Mouse (Mus musculus) hindbrain, embryonic 14.5 days (tissue): ENCODE measurements around the gene Lrp1. TPM values are rescaled to one million over a fixed set of nuclear protein-coding genes. Genes with fewer than 3 reads are reported as not detected.

ENCODE experiments used
- ATAC-seq: fragments of 200-750 bp; cut with Nextera tagmentation; 2 replicates; pipeline ENCODE4 v1.8.0; 2017; ENCODE audit warnings: moderate number of reproducible peaks, mild to moderate bottlenecking, moderate TSS enrichment, moderate library complexity; ENCODE audit not compliant: low FRiP score
- DNase-seq: peaks from one replicate; pipeline ENCODE4 v3.0.0-alpha.2; 2015; ENCODE audit warnings: low spot score
- H3K27ac ChIP-seq: fragments of 300-500 bp; sonication (generic); 2 replicates; pipeline ENCODE4 v1.5.1; 2014; ENCODE audit warnings: mild to moderate bottlenecking, moderate library complexity
- H3K27me3 ChIP-seq: fragments of 300-500 bp; sonication (generic); 2 replicates; pipeline ENCODE4 v1.6.1; 2014; ENCODE audit warnings: mild to moderate bottlenecking, low read length, mixed read lengths; ENCODE audit not compliant: control insufficient read depth, insufficient read depth
- H3K36me3 ChIP-seq: fragments of 300-500 bp; sonication (generic); replicated peaks from 2 replicates; pipeline ENCODE4 v1.6.1; 2014; ENCODE audit not compliant: control insufficient read depth, insufficient read depth
- H3K4me1 ChIP-seq: fragments of 300-500 bp; sonication (generic); replicated peaks from 2 replicates; pipeline ENCODE4 v1.6.1; 2014; ENCODE audit warnings: antibody characterized with exemption, low read length, mixed read lengths; ENCODE audit not compliant: control insufficient read depth, insufficient read depth
- H3K4me2 ChIP-seq: fragments of 300-500 bp; sonication (generic); replicated peaks from 2 replicates; pipeline ENCODE4 v1.6.1; 2014; ENCODE audit warnings: mild to moderate bottlenecking, moderate library complexity
- H3K4me3 ChIP-seq: fragments of 300-500 bp; sonication (generic); replicated peaks from 2 replicates; pipeline ENCODE4 v1.5.1; 2014; ENCODE audit warnings: mild to moderate bottlenecking, low read length
- H3K9ac ChIP-seq: fragments of 300-500 bp; sonication (generic); 2 replicates; pipeline ENCODE4 v1.6.1; 2014
- H3K9me3 ChIP-seq: fragments of 300-500 bp; sonication (generic); 2 replicates; pipeline ENCODE4 v1.6.1; 2016; ENCODE audit warnings: low read length; ENCODE audit not compliant: control insufficient read depth
- WGBS: fragments of 180-500 bp; shearing (Covaris S2); extraction: QIAGEN DNeasy Blood & Tissue Kit; methylation state at CpG from one replicate; pipeline ENCODE4 v1.1.7; 2014; 5-methylcytosine and 5-hydroxymethylcytosine counted together
- polyA plus RNA-seq: library from polyadenylated mRNA; unstranded; fragments of >200 nt; fragmentation: Nextera tagmentation; extraction: Ambion mirVana; gene quantifications from 2 replicates; pipeline ENCODE4 v1.2.1, GENCODE M21; 2014

The Lrp1 gene
- polyA plus RNA-seq, 1 experiment from 2014 or later = 118 TPM

DNA sequence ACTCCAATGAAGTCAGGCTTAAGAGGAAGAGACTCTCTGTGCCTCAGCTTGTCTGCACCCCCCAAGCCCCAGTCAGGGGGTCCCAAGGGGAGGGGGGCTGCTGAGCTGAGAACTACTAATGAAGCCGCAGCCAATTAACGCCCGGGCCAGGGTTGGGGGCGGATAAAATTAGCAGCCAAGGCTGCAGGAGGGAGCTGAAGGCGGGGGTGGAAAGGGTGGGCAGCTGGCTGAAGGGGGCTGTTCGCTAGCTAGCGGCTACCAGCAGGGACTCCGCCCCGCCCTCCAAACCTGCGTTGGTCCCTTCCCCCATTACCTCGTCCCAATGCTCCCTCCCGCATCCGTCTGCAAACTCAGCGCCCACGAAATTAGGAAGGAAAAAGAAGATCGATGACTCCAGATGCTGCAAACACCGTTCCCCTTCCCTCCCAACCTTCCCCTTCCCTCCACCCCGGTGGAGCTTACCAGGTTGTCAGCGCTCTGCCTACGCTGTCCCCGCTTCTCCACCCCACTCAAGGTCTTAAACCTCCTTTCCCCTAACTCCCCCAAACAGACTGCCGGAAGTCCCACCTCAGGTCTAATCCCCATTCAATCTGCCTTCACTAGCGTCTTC is 96.2 kb downstream of the Lrp1 start:
- Histone ChIP-seq H3K36me3 (no peaks in the 10 kb centered on the region), H3K9ac (no peak overlapping the region), H3K9me3 (no peaks in the 10 kb centered on the region), H3K4me1 (peaks cover 64% of the 10 kb centered on the region), H3K27ac (peak overlapping the region; percentile 86), H3K27me3 (peaks cover 38% of the 10 kb centered on the region), H3K4me3 (no peak overlapping the region), H3K4me2 (peak overlapping the region; percentile 84)
- 3% methylated on average over 23 of the region's 23 CpGs for WGBS
- ATAC-seq (no peak), DNase-seq (no peak)

DNA sequence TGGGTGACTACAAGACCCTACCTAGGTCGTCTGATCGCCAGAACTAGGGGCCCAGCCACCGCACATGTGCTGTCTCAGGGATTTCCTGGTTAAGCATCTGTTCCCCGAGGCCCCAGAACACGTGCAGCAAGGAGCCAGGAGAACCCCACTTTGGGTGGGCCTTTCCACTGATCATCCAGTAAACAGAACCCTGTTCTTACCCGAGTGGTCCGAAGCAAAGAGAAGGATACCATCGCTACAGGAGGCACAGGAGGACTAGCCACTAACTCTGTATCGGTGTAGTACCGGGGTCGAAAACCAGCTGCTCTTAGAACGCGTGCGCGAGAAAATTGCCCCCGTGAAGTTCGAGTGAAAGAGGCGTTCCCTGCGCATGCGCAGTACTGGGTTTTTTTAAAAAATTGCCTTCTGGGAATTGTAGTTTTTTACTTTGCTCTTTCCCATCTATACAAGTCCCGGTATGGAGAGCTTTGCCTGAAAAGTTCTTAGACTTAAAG is 98.8 kb downstream of the Lrp1 start, which contains the start of gene Shmt2:
Gene Shmt2 (minus strand): TSS at position 357 of the 494 bp plus-strand sequence.
- peaks cover 22% of the 10 kb centered on the region for H3K27me3 ChIP-seq
- peak within 1 kb of the TSS; percentile 50 for H3K9ac ChIP-seq
- peaks cover 11% of the 10 kb centered on the region; the same call in 1 of the 2 replicates for H3K36me3 ChIP-seq
- H3K9me3 ChIP-seq = no peaks in the 10 kb centered on the region
- 1% methylated on average over 21 of the region's 21 CpGs for WGBS
- DNase-seq (peak; percentile 99), ATAC-seq (peak; percentile 32; the same call in 1 of the 2 replicates)
- H3K4me3 ChIP-seq = peak within 1 kb of the TSS; percentile 39
- peaks cover 41% of the 10 kb centered on the region for H3K4me1 ChIP-seq
- peak within 1 kb of the TSS; percentile 77 for H3K4me2 ChIP-seq
- H3K27ac ChIP-seq = no peak within 1 kb of the TSS

DNA sequence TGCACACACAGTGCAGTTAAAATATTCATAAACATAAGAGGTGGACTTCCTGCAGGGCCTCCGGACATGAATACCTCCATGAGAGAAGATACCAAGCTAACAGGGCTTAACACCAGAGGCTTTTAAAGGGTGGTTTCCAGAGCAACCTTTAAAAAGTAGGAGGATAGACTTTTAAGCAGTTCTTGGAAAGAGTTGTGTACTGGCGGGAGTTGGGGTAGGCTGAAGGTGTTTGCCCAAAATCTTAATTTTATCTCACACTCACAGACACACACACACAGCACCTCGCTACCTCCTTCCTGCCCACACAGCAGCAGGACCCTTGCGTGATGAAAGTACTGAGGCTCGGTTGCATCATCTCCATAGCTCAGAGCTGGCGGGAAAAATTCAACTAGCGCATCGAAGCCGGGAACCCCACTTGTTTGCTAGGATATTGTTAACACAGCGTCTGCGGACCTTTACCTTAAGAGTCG is 99.3 kb downstream of the Lrp1 start:
- H3K4me1 ChIP-seq = peaks cover 41% of the 10 kb centered on the region
- H3K4me3 ChIP-seq = peak overlapping the region; percentile 39
- 13% methylated on average over 12 of the region's 12 CpGs for WGBS
- DNase-seq = no peak
- H3K27me3 ChIP-seq = peaks cover 18% of the 10 kb centered on the region
- peak overlapping the region; percentile 50 for H3K9ac ChIP-seq
- no peaks in the 10 kb centered on the region for H3K9me3 ChIP-seq
- no peak overlapping the region for H3K27ac ChIP-seq
- ATAC-seq = no peak
- peak overlapping the region; percentile 77 for H3K4me2 ChIP-seq
- peaks cover 11% of the 10 kb centered on the region; the same call in 1 of the 2 replicates for H3K36me3 ChIP-seq

DNA sequence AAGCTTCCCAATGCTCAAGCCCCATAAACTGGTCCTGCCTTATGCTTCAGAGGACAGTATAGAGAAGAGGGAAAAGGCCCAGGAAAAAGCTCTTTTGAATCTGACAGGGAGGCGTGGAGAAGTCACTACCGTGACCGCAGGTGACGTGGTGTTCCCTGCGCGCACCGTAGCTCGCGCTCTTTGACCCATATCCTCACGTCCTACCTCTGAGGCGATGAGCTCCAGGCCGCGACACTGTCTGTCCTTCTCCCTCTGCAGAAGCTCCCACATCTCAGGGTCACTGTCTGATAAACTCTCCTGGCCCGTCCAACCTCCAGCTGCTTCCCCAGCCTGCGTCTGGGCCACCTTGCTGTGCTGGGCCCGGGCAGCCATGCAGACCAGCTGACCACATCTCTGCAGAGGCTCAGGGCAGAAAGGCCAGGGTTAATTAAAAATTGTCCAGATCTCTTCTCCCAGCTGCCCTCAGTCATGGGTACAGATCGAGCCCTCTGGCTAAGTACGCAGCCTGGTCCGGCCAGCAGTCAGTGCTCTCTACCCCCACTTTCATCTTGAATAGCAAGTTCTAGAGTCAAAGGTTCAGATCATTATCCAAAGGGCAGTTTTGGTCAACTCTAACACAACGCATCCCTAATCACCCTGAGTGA is 100.1 kb downstream of the Lrp1 start:
- DNase-seq = no peak
- Histone ChIP-seq H3K9ac (no peak overlapping the region), H3K4me2 (peak overlapping the region; percentile 77), H3K4me1 (peaks cover 40% of the 10 kb centered on the region), H3K36me3 (peaks cover 11% of the 10 kb centered on the region; the same call in 1 of the 2 replicates), H3K4me3 (no peak overlapping the region), H3K27me3 (peaks cover 10% of the 10 kb centered on the region; the same call in 1 of the 2 replicates), H3K27ac (no peak overlapping the region), H3K9me3 (no peaks in the 10 kb centered on the region)
- no peak for ATAC-seq
- 80% methylated on average over 20 of the region's 20 CpGs for WGBS

DNA sequence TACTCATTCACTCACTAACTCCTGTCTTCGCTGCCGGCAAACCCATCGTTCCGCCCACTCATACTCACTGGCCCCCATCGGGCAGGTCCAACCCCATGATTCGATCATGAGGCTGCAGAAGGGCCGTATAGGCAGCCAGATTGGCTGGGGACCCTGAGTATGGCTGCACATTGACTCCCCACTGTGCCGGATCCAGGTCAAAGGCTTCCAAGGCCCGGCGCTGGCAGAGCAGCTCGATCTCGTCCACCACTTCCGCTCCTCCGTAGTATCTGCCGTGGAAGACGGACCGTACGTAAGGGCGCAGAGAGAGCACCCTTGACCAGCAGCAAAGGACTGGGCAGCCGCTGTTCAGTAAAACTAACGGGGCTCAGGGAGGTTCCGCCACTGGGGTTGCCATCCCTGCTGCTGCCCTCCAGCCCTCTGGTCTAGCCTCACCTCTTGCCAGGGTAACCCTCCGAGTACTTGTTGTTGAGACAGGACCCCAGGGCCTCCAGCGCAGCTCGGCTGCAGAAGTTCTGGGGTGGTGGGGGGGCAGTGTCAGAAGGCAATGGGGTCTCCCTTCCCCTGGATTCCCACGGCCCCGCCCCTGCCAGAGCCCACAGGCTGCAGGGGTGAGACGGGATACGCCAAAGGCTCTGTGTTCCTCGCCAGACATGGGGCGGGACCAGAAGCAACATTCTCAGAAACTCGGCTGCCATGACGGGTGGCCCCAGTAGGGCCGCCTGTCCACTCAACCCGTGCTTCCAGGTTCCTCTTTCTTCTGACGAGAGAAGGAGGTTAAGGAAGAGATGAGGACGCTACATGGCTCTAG is 100.8 kb downstream of the Lrp1 start:
- 90% methylated on average over 37 of the region's 37 CpGs for WGBS
- Histone ChIP-seq H3K4me1 (peaks cover 37% of the 10 kb centered on the region), H3K4me3 (no peak overlapping the region), H3K4me2 (no peak overlapping the region), H3K27me3 (peaks cover 7% of the 10 kb centered on the region; the same call in 1 of the 2 replicates), H3K27ac (no peak overlapping the region), H3K36me3 (peaks cover 11% of the 10 kb centered on the region; the same call in 1 of the 2 replicates), H3K9me3 (no peaks in the 10 kb centered on the region), H3K9ac (no peak overlapping the region)
- no peak for ATAC-seq
- DNase-seq = no peak

DNA sequence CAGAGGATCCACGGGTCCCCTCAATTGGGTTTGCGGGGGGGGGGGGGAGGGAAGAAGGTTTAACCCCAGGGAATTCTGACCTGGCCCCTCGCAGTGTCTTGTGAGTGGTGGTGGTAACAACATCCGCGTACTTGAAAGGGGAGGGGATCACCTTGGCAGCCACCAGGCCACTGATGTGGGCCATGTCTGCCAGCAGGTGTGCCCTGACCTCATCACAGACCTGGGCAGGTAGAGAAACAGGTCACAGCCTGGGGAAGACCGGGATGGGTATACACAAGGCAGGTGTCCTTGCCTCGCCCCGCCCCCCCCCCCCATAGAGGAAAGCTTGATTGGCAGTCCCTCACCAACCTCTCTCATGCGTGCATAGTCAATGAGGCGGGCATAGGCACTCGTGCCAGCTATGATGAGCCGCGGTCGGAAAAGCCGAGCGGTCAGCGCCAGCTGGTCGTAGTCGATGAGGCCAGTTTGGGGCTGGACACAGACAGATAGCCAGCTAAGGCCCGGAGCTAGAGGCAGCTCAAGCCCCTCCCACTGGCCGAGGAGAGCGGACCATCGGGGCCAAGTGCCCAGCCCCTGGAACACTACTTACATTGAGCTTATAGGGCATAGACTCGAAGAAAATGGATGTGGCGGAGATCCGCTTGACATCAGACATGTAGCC is 101.8 kb downstream of the Lrp1 start:
- H3K27me3 ChIP-seq = 0 out of 2 replicates have a peak, but pooled peaks cover 5% of the 10 kb centered on the region
- H3K36me3 ChIP-seq = peaks cover 11% of the 10 kb centered on the region; the same call in 1 of the 2 replicates
- H3K27ac ChIP-seq = no peak overlapping the region
- no peak overlapping the region for H3K4me2 ChIP-seq
- 91% methylated on average over 23 of the region's 26 CpGs for WGBS
- no peak for ATAC-seq
- peaks cover 28% of the 10 kb centered on the region for H3K4me1 ChIP-seq
- no peak overlapping the region for H3K4me3 ChIP-seq
- no peak for DNase-seq
- H3K9me3 ChIP-seq = no peaks in the 10 kb centered on the region
- no peak overlapping the region for H3K9ac ChIP-seq

DNA sequence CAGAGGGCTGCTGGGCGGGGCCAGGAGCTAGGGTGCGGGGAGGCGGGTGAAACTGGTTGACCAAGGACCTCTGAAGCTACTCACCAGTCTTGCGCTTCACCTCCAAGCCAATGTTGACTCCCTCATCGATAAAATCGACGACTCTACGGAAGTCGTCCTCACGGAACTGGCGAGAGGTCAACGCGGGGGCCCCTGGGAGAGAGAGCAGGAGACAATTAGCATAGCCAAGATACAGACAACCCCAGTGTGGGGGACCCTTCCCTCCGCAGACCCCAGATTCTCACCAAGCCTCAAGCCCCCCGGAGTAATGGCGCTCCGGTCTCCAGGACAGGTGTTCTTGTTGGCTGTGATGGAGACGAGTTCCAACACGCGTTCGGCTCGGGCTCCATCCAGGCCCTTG is 103.0 kb downstream of the Lrp1 start:
- WGBS = 91% methylated on average over 22 of the region's 22 CpGs
- Histone ChIP-seq H3K4me3 (no peak overlapping the region), H3K4me2 (no peak overlapping the region), H3K9me3 (no peaks in the 10 kb centered on the region), H3K4me1 (peaks cover 39% of the 10 kb centered on the region), H3K27ac (no peak overlapping the region), H3K9ac (no peak overlapping the region), H3K36me3 (peaks cover 11% of the 10 kb centered on the region; the same call in 1 of the 2 replicates), H3K27me3 (no peaks in the 10 kb centered on the region)
- ATAC-seq (no peak), DNase-seq (no peak)

DNA sequence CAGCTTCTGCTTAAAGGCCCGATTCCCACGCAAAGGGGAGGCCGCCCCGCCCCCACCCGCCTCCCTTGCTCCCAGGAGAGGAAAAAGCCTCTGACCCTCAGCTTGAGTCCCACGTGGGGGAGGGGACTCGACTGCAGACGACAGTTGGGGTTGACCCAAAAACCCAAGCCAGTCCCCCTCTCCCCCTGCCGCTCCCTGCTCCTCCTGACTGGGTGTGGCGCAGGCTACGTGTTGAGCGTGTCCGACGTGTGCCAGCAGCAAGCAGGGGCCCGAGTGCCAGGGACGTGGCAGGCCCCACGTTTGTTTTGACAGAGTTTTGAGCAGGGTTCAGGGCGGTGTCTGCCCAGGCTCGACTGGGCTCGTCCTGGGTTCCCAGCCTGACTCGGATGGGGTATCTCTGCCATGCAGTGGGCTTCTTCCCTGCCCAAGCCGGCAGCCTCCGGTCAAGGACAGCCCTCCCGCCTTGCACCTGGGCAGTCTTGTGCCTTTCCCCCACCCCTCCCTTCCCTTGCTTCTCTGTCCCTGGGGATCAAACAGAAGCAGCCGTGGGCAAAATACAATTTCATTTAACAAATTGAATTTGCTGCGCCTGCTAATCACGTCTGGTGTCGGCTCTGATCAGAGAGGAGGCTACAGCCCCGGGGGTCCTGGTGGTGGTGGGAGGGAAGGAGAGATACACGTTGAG is 104.2 kb downstream of the Lrp1 start:
- H3K27ac ChIP-seq = no peak overlapping the region
- H3K4me1 ChIP-seq = peaks cover 47% of the 10 kb centered on the region
- no peak overlapping the region for H3K4me3 ChIP-seq
- H3K27me3 ChIP-seq = no peaks in the 10 kb centered on the region
- peak overlapping the region; percentile 13; the same call in 1 of the 2 replicates for H3K4me2 ChIP-seq
- H3K36me3 ChIP-seq = peaks cover 11% of the 10 kb centered on the region; the same call in 1 of the 2 replicates
- ATAC-seq (no peak), DNase-seq (no peak)
- no peaks in the 10 kb centered on the region for H3K9me3 ChIP-seq
- 5% methylated on average over 30 of the region's 30 CpGs for WGBS
- no peak overlapping the region for H3K9ac ChIP-seq
